Mouse (Mus musculus) liver, embryonic 14.5 days (tissue): Measurements from ENCODE around the gene Luzp1. TPM values are rescaled to one million over a fixed set of nuclear protein-coding genes. Genes with fewer than 3 reads are reported as not detected.

Experiments
- ATAC-seq: fragments of 200-750 bp; cut with Nextera tagmentation; 2 replicates; pipeline ENCODE4 v1.8.0; 2017; ENCODE audit warnings: moderate number of reproducible peaks, mild to moderate bottlenecking, moderate library complexity; ENCODE audit not compliant: insufficient read depth
- DNase-seq, 3 experiments: peaks; one replicate each; pipeline ENCODE4 v3.0.0-alpha.2; 2012 to 2013; ENCODE audit warnings: low read depth in 3 of 3, low spot score in 3 of 3
- H3K27ac ChIP-seq: fragments of 300-500 bp; sonication (generic); 2 replicates; pipeline ENCODE4 v1.5.1; 2014; ENCODE audit warnings: moderate library complexity, mild to moderate bottlenecking, control low read depth, inconsistent platforms
- H3K27me3 ChIP-seq: fragments of 300-500 bp; sonication (generic); 2 replicates; pipeline ENCODE4 v1.6.1; 2014; ENCODE audit warnings: mild to moderate bottlenecking, low read length, moderate library complexity; ENCODE audit not compliant: control insufficient read depth, insufficient read depth
- H3K36me3 ChIP-seq: fragments of 300-500 bp; sonication (generic); replicated peaks from 2 replicates; pipeline ENCODE4 v1.6.1; 2014; ENCODE audit warnings: low read depth; ENCODE audit not compliant: control insufficient read depth, insufficient read depth
- H3K4me1 ChIP-seq, 2 experiments: fragments of 200-500 bp in 1 of 2; fragments of 300-500 bp in 1 of 2; sonication (generic) in 1 of 2; replicated peaks; 2 replicates each; pipeline ENCODE4 v1.6.1; 2012 to 2014; ENCODE audit warnings: antibody characterized with exemption in 1 of 2, inconsistent platforms in 1 of 2, low read length in 1 of 2; ENCODE audit not compliant: control insufficient read depth in 2 of 2, insufficient read depth in 2 of 2
- H3K4me2 ChIP-seq: fragments of 300-500 bp; sonication (generic); 2 replicates; pipeline ENCODE4 v1.6.1; 2014; ENCODE audit warnings: low read depth, mild to moderate bottlenecking, control low read depth, moderate library complexity
- H3K4me3 ChIP-seq, 2 experiments: fragments of 200-500 bp in 1 of 2; fragments of 300-500 bp in 1 of 2; sonication (generic) in 1 of 2; 2 replicates each; pipeline ENCODE4 v1.5.1; 2012 to 2014; ENCODE audit warnings: low read depth in 2 of 2, low read length in 2 of 2, mild to moderate bottlenecking in 2 of 2, control low read depth in 1 of 2, inconsistent platforms in 1 of 2, moderate library complexity in 1 of 2; ENCODE audit not compliant: insufficient read depth in 1 of 2
- H3K9ac ChIP-seq: fragments of 300-500 bp; sonication (generic); replicated peaks from 2 replicates; pipeline ENCODE4 v1.6.1; 2014; ENCODE audit warnings: mild to moderate bottlenecking, control low read depth, moderate library complexity
- H3K9me3 ChIP-seq: fragments of 300-500 bp; sonication (generic); 2 replicates; pipeline ENCODE4 v1.6.1; 2016; ENCODE audit warnings: low read length, mixed read lengths; ENCODE audit not compliant: control insufficient read depth
- CTCF ChIP-seq: IDR thresholded peaks from 2 replicates; pipeline ENCODE4 v1.5.1; 2016; ENCODE audit warnings: antibody characterized with exemption, low read depth, control low read depth
- EP300 ChIP-seq: IDR thresholded peaks from 2 replicates; pipeline ENCODE4 v1.6.1; 2016; ENCODE audit warnings: antibody characterized with exemption, low read depth
- WGBS: fragments of 180-500 bp; shearing (Covaris S2); extraction: QIAGEN DNeasy Blood & Tissue Kit; methylation state at CpG from one replicate; pipeline ENCODE4 v1.1.7; 2014; ENCODE audit not compliant: insufficient replicate concordance; 5-methylcytosine and 5-hydroxymethylcytosine counted together
- polyA plus RNA-seq, 2 experiments: library from polyadenylated mRNA; depleted of rRNA in 1 of 2; stranded (reverse) in 1 of 2; unstranded in 1 of 2; fragments of >200 nt; fragmentation: Nextera tagmentation in 1 of 2; extraction: Ambion mirVana in 1 of 2; gene quantifications; 2 replicates each; pipeline versions ENCODE4 v1.2.1 to v1.2.3; 2012 to 2014

Luzp1 gene
- polyA plus RNA-seq, 2 experiments = 1.8 to 8.2 TPM

DNA sequence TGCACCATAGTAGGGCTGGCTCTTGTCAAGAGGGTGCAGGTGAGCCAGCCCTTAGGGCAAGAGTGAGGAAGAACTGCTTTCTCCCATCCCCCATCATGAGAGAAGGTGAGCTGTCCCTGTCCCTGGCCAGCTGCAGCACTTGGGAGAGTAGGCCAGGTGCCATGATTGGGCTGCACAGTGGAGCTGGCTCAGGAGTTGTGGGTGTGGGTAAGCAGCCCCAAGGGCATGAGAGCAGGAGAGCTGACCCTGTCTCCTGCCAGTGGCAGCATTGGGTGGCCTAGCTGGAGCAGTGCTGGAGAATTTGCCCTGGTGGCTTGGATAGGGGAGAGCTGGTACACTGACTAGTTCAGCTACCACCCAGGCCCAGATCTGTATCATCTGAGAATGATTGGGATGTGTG lies 43.3 kb downstream of the Luzp1 start:
- DNase-seq = no peak
- no peak for ATAC-seq
- TF ChIP-seq EP300 = no peak
- TF ChIP-seq CTCF = no peak
- Histone ChIP-seq H3K27me3 (no peaks in the 10 kb centered on the region), H3K9me3 (no peaks in the 10 kb centered on the region), H3K4me2 (no peak overlapping the region), H3K27ac (no peak overlapping the region), H3K4me1 (peaks cover 0 to 3% of the 10 kb centered on the region in 2 experiments; a peak in 1 of 4 replicates), H3K4me3 (no peak overlapping the region), H3K36me3 (no peaks in the 10 kb centered on the region), H3K9ac (no peak overlapping the region)

DNA sequence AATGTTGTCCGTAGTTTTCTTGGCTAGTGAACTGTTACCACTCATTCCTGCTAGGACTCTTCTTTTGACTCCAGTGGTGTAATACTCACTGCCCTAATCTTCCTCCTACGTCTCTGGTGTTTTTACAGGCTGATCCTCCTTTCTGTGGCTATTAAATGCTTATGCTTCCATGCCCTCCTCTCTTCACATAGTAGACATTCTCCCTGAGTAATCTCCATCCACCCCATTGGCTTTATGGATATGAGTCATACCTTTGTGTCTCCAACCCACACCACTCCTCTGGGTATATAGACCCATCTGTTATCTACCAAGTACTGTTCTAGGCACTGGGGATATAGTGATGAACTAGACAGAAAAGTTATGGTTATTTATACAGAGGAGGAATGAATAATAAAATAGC lies 48.6 kb downstream of the Luzp1 start:
- Histone ChIP-seq H3K4me3 (no peak overlapping the region), H3K4me1 (peaks cover 0 to 5% of the 10 kb centered on the region in 2 experiments; a peak in 2 of 4 replicates), H3K9me3 (no peaks in the 10 kb centered on the region), H3K27me3 (no peaks in the 10 kb centered on the region), H3K9ac (no peak overlapping the region), H3K27ac (no peak overlapping the region), H3K4me2 (no peak overlapping the region), H3K36me3 (no peaks in the 10 kb centered on the region)
- TF ChIP-seq CTCF (no peak), EP300 (no peak)
- DNase-seq = no peak
- no peak for ATAC-seq
- 69% methylated on average over 2 of the region's 2 CpGs for WGBS

DNA sequence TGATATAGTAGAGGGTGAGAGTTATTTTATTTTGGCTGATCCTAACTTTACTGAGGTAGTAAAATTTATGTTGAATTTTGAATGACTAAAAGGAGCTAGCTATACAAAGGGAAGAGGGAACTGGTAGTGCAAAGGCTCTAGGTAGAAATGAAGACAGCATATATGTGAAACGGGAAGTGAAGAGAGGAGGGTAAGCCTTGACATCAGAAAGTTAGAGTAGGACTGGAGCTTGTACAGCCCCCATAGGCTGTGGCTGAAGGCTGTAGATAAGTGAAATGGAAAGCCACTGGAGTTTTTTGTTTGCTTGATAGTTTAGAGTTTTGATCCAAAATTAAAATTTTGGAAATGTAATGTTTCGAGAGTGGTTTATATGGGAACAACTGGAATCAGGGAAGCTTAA lies 49.0 kb downstream of the Luzp1 start:
- DNase-seq (no peak), ATAC-seq (no peak)
- no peak overlapping the region for H3K4me3 ChIP-seq
- no peak for TF ChIP-seq CTCF
- no peaks in the 10 kb centered on the region for H3K36me3 ChIP-seq
- no peaks in the 10 kb centered on the region for H3K9me3 ChIP-seq
- no peak overlapping the region for H3K4me2 ChIP-seq
- peaks cover 0 to 4% of the 10 kb centered on the region in 2 experiments; a peak in 2 of 4 replicates for H3K4me1 ChIP-seq
- no peaks in the 10 kb centered on the region for H3K27me3 ChIP-seq
- H3K9ac ChIP-seq = no peak overlapping the region
- WGBS = 36% methylated on average over 2 of the region's 2 CpGs
- no peak overlapping the region for H3K27ac ChIP-seq

DNA sequence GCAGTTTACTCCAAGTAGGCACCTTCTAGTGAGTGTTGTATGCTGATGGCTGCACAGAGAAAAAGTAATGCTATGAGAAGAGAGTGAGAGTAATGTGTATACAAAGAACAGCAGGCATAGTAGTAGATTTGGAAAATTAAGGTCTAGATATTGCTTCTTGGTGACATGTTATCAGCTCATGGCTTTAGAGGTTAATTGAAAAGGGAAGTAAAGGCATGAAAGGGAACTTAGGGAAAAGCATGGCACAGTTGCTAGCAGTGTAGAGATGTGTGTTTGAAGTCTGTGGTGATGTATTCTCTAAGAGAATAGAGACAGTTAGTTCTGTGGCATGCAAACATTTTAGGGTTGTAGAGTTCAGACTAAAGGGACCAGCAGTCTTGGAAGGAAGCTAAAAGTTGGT lies 50.3 kb downstream of the Luzp1 start:
- ATAC-seq (no peak), DNase-seq (no peak)
- Histone ChIP-seq H3K4me1 (peaks cover 0 to 4% of the 10 kb centered on the region in 2 experiments; a peak in 2 of 4 replicates), H3K27ac (no peak overlapping the region), H3K4me3 (no peak overlapping the region), H3K27me3 (no peaks in the 10 kb centered on the region), H3K36me3 (no peaks in the 10 kb centered on the region), H3K9ac (no peak overlapping the region), H3K9me3 (no peaks in the 10 kb centered on the region), H3K4me2 (no peak overlapping the region)
- TF ChIP-seq EP300 = no peak
- no peak for TF ChIP-seq CTCF

DNA sequence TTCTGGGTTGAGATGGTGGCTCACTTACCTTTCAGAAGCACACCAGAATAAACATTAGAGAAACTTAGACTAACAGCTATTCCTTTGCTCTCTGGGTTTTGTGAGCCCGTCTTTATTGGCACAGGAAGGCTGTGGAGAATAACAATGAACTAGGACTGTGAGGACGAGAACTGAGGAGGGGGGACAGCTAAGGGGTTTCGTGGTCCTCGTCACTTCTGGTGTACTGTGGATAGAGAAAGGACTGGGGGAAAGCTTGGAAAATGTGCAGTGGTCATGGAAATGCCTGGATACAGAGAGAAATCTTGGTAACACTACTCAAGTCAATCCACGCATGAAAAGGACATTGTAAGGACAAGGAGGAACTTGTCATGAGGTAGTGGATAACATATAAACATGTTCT lies 52.3 kb downstream of the Luzp1 start:
- H3K4me1 ChIP-seq = peaks cover 0 to 4% of the 10 kb centered on the region in 2 experiments; a peak in 2 of 4 replicates

More for the DNA sequence above, 52.3 kb downstream of the Luzp1 start:
- H3K36me3 ChIP-seq = no peaks in the 10 kb centered on the region
- no peak overlapping the region for H3K4me3 ChIP-seq
- H3K27me3 ChIP-seq = no peaks in the 10 kb centered on the region
- no peak for TF ChIP-seq CTCF
- TF ChIP-seq EP300 = no peak
- no peak overlapping the region for H3K4me2 ChIP-seq
- ATAC-seq (no peak), DNase-seq (no peak)
- 62% methylated on average over 5 of the region's 5 CpGs for WGBS
- H3K27ac ChIP-seq = no peak overlapping the region
- no peaks in the 10 kb centered on the region for H3K9me3 ChIP-seq
- no peak overlapping the region for H3K9ac ChIP-seq
